Mouse (Mus musculus): Measurements from ENCODE around the gene Mfsd5. TPM values are rescaled to one million over a fixed set of nuclear protein-coding genes. Genes with fewer than 3 reads are reported as not detected.

Gene Mfsd5
- 36.2 and 40.4 TPM in 2 replicates for polyA plus RNA-seq (2021; fragmentation: Nextera tagmentation)
- long read RNA-seq, experiment 1, transcript Mfsd5-201 (2 exons, 1,754 nt): major isoform, 19 of 26 reads
- long read RNA-seq, experiment 1, partial matches to known transcripts: 7 of 26 reads
- long read RNA-seq, experiment 1, other reads (novel, unspliced or antisense): 0 of 26 reads
- long read RNA-seq, experiment 2, transcript Mfsd5-201 (2 exons, 1,754 nt): major isoform, 82 of 103 reads
- long read RNA-seq, experiment 2, partial matches to known transcripts: 0 of 103 reads
- long read RNA-seq, experiment 2, other reads (novel, unspliced or antisense): 21 of 103 reads

DNA sequence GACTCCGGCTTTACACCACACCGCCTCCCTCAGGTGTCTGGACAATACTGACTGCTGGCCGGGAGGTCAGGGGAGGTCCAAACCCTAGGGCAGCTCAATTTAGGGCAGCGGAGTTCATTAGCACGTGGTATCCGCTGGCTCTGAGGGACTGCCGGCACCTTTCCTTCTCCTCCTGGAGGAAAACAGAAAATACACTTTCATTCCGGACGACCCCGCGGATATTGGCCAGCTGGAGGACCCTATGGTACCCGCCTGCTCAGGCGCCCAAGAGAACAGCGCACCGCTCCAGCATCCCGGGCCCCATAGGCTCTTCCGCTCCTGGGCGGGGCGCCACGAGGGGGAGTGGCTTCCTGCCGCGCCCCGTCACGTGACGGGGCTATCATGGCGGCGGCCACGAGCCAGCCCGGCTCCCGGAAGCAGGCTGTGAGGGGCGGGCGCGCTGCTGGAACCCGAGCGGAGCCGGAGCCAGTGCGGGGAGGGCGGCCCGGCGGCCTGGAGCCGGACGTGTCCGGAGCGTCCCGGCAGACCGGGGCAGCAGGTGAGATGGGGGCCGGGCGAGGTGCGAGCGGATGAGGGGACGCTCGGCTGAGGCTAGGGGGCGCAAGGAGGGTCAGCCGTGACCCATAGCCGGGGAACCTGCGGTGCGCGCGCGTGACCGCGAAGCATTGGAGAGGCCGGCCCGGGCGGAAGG is at the start of gene Mfsd5:
Gene Mfsd5 (plus strand): TSS at position 363 of the 691 bp plus-strand sequence.

DNA sequence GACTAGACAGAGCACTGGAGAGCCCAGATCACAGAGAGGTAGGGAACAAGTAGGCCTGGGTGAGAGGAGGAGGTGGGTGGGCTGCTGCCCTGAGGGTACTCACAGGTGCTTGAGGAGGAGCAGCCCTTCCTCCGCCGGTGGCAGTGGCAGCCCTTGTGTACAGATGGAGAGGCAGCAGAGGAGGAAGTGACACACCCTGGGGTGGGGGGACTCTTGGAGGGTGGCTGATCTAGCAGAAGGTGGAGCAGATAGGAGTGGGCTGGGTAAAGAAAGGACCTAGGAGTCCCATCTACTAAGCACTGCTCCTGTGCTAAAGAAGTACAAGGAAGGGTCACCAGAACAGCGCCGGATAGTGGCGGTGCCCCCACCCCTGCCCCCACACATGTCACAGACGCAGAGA is 47.5 kb upstream of the Mfsd5 start, which contains the start of gene Itgb7:
Gene Itgb7 (minus strand): TSS at position 197 of the 400 bp plus-strand sequence.

DNA sequence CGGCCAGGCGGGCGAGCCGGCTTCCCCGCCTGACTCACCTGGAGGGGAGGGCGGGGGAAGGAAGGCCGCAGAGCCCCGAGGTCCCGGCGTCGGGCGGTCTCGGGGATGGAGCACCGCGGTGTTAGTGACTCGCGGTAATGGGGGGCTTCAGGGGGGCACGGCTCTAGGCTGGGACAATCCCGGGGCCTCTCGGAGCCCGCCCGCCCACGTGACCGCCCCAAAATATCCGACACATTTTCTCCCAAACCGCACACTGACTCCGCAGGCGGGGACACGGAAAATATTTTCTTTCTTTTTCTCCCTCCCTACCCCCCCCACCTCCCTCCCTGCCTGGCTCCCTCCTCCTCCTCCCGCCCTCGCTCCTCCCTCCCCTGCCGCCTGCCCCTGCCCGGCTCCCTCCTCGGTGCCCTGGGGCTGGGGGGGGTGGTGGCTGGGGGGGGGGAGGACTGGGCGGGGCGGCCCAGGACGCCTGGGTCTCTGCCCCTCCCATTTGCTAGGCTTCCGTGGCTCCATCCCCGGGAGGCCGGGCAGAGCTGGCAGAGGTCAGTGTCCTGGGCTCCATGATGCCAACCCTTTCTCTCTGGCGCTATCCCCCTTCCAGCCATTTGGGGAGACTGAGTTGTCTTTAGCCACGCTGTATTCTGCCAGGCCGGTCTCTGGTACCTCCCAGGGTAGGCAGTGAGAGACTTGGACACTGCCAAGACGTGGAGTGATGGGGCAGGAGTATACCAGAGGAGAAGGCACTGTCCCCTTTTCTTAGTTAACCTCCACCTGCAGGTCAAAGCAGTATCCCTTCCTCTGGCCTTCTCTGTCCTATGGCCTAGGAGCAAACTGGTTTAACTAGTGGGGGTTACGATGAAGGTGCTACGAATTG is 21.8 kb upstream of the Mfsd5 start, which contains the start of gene Rarg:
Gene Rarg (minus strand): TSS at position 316 of the 874 bp plus-strand sequence.

DNA sequence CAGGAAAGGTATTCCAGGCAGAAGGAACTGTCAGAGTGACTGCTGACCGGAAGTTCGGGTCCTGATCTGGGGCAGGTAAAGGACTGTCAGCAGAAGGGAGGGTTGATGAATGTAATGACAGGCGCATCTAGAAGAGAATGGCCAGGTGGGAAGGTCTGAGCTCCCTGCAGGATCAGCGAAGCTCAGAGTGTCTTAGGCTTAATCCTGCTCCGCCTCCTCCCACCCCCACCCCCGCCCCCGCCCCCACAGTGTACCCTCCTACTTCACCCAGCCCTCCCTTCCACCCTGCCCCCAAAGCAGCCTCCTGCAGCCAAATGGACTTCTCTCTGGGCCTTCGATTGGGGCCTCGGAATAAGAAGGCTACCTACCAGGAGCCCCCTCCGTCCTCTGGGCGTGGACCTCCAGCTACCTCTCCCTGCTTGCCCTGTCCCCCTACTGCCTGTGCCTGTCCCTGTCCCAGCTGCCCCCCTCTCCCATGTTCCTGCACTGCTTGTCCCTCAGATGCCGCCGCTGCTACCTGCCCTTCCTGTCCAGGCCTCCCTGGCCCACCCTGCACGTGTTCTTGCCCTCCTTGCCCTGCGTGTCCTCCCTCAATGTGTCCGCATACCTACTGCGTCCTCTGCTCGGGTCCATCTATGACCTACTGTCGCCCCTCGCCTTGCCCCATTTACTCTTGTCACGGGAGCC is 8.8 kb upstream of the Mfsd5 start, which contains the start of gene Gm9918:
Gene Gm9918 (plus strand): TSS at position 290 of the 687 bp plus-strand sequence.

DNA sequence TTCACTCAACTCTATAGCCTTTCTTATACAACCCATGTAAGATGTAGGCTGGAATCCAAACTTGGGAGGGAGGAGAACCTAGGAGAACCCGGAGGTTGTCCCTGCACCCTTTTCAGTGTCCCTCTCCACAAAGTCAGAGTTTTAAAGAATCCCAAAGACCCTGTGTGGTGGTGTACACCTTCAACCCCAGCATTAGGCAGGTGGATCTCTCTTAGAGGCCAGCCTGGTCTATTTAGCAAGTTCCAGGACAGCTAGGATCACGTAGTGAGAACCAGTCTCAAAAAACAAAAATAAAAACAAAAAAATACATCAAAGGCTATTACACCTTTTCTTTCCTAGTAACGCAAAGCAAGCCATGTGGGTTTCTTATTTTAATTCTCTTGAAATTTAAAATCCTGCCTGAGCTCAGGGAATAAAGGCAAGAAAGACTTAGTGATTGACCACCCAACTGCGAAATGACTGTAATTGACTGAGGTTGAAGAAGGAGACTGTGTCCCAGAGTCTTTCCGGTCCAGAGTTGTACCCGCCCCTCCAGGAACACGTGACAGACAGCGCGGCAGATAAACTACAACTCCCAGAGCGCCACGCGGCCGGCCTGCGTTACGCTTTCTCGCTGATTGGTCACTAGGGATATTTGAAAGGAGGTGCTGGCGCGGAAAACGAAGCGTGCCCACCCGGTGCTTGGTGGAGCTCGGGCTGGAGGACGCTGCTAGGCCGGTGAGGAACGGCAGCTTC is 16.5 kb downstream of the Mfsd5 start, which contains the start of gene Espl1:
Gene Espl1 (plus strand): TSS at position 634 of the 735 bp plus-strand sequence.

DNA sequence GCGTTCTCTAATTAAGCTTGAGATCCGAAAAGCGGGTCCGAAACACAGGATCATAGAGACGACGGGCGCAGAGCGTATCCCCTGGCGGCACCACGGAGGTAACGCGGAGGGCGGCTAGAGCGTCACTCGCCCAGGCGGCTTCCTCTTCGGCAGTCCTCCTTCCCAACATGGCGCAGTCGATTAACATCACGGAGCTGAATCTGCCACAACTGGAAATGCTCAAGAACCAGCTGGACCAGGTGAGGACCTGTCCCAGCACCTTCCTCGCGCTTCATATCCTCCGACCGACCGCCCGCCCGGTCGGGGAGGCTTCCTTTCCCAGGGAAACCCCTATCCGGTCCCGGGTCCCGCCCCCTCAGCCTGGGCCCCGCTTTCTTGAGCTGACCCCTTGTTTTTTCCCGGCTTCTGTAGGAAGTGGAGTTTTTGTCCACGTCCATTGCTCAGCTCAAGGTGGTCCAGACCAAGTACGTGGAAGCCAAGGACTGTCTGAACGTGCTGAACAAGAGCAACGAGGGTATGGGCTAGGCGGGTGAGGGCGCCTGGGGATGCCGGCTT is 46.8 kb downstream of the Mfsd5 start, which contains the start of gene Pfdn5:
Gene Pfdn5 (plus strand): TSS at position 95 of the 555 bp plus-strand sequence.

Other genes with a start within 250 kb of the Mfsd5 start
- gene Eif4b, start 205.7 kb upstream of the Mfsd5 start, polyA plus RNA-seq (2021; fragmentation: Nextera tagmentation): 60.8 and 64.7 TPM in 2 replicates
- gene Tns2, start 179.0 kb upstream of the Mfsd5 start, polyA plus RNA-seq (2021; fragmentation: Nextera tagmentation): 3.7 and 6.3 TPM in 2 replicates
- gene Spryd3, start 143.2 kb upstream of the Mfsd5 start, polyA plus RNA-seq (2021; fragmentation: Nextera tagmentation): 24.4 and 24.7 TPM in 2 replicates
- gene Igfbp6, start 135.1 kb upstream of the Mfsd5 start, polyA plus RNA-seq (2021; fragmentation: Nextera tagmentation): 43.5 and 48.0 TPM in 2 replicates
- not detected in 2 replicates for gene Soat2, start 128.9 kb upstream of the Mfsd5 start, polyA plus RNA-seq (2021; fragmentation: Nextera tagmentation)
- gene Zfp740, start 76.2 kb upstream of the Mfsd5 start, polyA plus RNA-seq (2021; fragmentation: Nextera tagmentation): 4.8 and 5.1 TPM in 2 replicates
- gene Csad, start 74.7 kb upstream of the Mfsd5 start, polyA plus RNA-seq (2021; fragmentation: Nextera tagmentation): 22.5 and 23.1 TPM in 2 replicates
- 0.64 and 1.4 TPM in 2 replicates for gene Itgb7, start 47.5 kb upstream of the Mfsd5 start, polyA plus RNA-seq (2021; fragmentation: Nextera tagmentation)
- gene Rarg, start 21.9 kb upstream of the Mfsd5 start, polyA plus RNA-seq (2021; fragmentation: Nextera tagmentation): 1.7 and 2.0 TPM in 2 replicates
- not detected in 2 replicates for gene Gm9918, start 8.9 kb upstream of the Mfsd5 start, polyA plus RNA-seq (2021; fragmentation: Nextera tagmentation)
- gene Espl1, start 16.8 kb downstream of the Mfsd5 start, polyA plus RNA-seq (2021; fragmentation: Nextera tagmentation): 0.43 and 1.2 TPM in 2 replicates
- 1,324 and 1,439 TPM in 2 replicates for gene Pfdn5, start 46.7 kb downstream of the Mfsd5 start, polyA plus RNA-seq (2021; fragmentation: Nextera tagmentation)
- gene Myg1, start 52.3 kb downstream of the Mfsd5 start, polyA plus RNA-seq (2021; fragmentation: Nextera tagmentation): 66.8 and 72.5 TPM in 2 replicates
- gene Aaas, start 71.3 kb downstream of the Mfsd5 start, polyA plus RNA-seq (2021; fragmentation: Nextera tagmentation): 17.5 and 18.6 TPM in 2 replicates
- 0.64 and 0.93 TPM in 2 replicates for gene Sp7, start 87.7 kb downstream of the Mfsd5 start, polyA plus RNA-seq (2021; fragmentation: Nextera tagmentation)
- gene Sp1, start 126.7 kb downstream of the Mfsd5 start, polyA plus RNA-seq (2021; fragmentation: Nextera tagmentation): 0.82 and 0.83 TPM in 2 replicates
- 0.65 and 0.93 TPM in 2 replicates for gene Amhr2, start 165.9 kb downstream of the Mfsd5 start, polyA plus RNA-seq (2021; fragmentation: Nextera tagmentation)
- 88.3 and 96.2 TPM in 2 replicates for gene Prr13, start 179.6 kb downstream of the Mfsd5 start, polyA plus RNA-seq (2021; fragmentation: Nextera tagmentation)
- 97.3 and 100 TPM in 2 replicates for gene Pcbp2, start 191.1 kb downstream of the Mfsd5 start, polyA plus RNA-seq (2021; fragmentation: Nextera tagmentation)
- gene Gm10337, start 224.3 kb downstream of the Mfsd5 start, polyA plus RNA-seq (2021; fragmentation: Nextera tagmentation): not detected in 2 replicates
- 28.2 and 31.6 TPM in 2 replicates for gene Map3k12, start 237.6 kb downstream of the Mfsd5 start, polyA plus RNA-seq (2021; fragmentation: Nextera tagmentation)
- gene Tarbp2, start 238.7 kb downstream of the Mfsd5 start, polyA plus RNA-seq (2021; fragmentation: Nextera tagmentation): 13.2 and 15.6 TPM in 2 replicates
- gene Npff, start 245.5 kb downstream of the Mfsd5 start, polyA plus RNA-seq (2021; fragmentation: Nextera tagmentation): not detected in 2 replicates